ENCODE assay signal across 9 mouse cellular contexts in the genomic region with DNA sequence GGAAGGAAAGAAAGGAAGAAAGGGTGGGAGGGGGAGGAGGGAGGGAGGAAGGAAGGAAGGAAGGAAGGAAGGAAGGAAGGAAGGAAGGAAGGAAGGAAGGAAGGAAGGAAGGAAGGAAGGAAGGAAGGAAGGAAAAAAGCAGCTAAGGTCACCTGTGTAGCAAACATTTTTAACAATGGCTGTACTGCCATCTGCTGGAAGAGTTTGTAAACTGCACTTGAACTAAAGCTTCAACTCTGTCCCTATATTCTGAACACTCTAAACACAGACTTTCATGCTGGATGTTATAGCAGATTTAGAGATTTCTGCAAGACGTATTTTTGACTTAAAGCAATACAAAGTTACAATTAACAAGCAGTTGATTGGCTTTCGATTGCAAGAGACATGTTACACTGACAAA.
DNase-seq lines count a peak whose midpoint lies in the region; ATAC-seq lines count a peak whose summit lies in the region.
"Had no signal": no experiment of that assay in that cellular context is flagged by ENCODE, and none has a peak within 500 bp of the region (broad histone marks: within the 10 kb centered on the region; RNA-seq: fewer than 3 reads in every experiment).

No protein-coding gene starts in this region.

- ATAC-seq in midbrain, embryonic 12.5 days (ENCODE audit: low FRiP score, low read depth), result peak; percentile 77; the same call in 1 of the 2 replicates
- no peak for ATAC-seq in monocyte, adult 5-6 weeks (replicated peaks; ENCODE audit: insufficient number of reproducible peaks, low FRiP score, low TSS enrichment, poor library complexity, severe bottlenecking)

- H3K27ac ChIP-seq in midbrain, embryonic 12.5 days (replicated peaks), result no peak overlapping the region
- H3K27ac ChIP-seq: limb, embryonic 15.5 days had no signal

- no peak overlapping the region for H3K9ac ChIP-seq in midbrain, embryonic 12.5 days (replicated peaks)
- H3K9ac ChIP-seq: limb, embryonic 15.5 days had no signal

- H3K9me3 ChIP-seq in midbrain, embryonic 12.5 days, result 0 out of 2 replicates have a peak, but pooled peaks cover 3% of the 10 kb centered on the region
- H3K9me3 ChIP-seq: limb, embryonic 15.5 days had no signal

- no peaks in the 10 kb centered on the region for H3K36me3 ChIP-seq in midbrain, embryonic 12.5 days
- H3K36me3 ChIP-seq: limb, embryonic 15.5 days had no signal

- H3K4me3 ChIP-seq in midbrain, embryonic 12.5 days, result no peak overlapping the region
- H3K4me3 ChIP-seq: limb, embryonic 15.5 days had no signal

- 10% methylated on average over 2 of the region's 2 CpGs for WGBS in midbrain, embryonic 12.5 days

- peak; percentile 8 to 69 for DNase-seq in heart, adult 18-20 months
- DNase-seq in heart, adult 11 months, result no peak
- peak; percentile 85 for DNase-seq in 3T3-L1 (ENCODE audit: low read depth, low spot score)
- peak; percentile 79 for DNase-seq in NIH3T3 (ENCODE audit: low read depth)
- DNase-seq in embryo, embryonic 11 days, result peak; percentile 41
- DNase-seq in kidney, postnatal 10 days, result peak; percentile 59

- H3K27me3 ChIP-seq in midbrain, embryonic 12.5 days, result no peaks in the 10 kb centered on the region
- H3K27me3 ChIP-seq: limb, embryonic 15.5 days had no signal

- no peak overlapping the region for H3K4me2 ChIP-seq in midbrain, embryonic 12.5 days (replicated peaks)
- H3K4me2 ChIP-seq: limb, embryonic 15.5 days had no signal

- no peaks in the 10 kb centered on the region for H3K4me1 ChIP-seq in midbrain, embryonic 12.5 days
- H3K4me1 ChIP-seq: limb, embryonic 15.5 days had no signal
